Mouse (Mus musculus) limb, embryonic 12.5 days (tissue): Measurements from ENCODE around the gene Zfp513. TPM values are rescaled to one million over a fixed set of nuclear protein-coding genes. Genes with fewer than 3 reads are reported as not detected.

ENCODE experiments used
- ATAC-seq: fragments of 200-750 bp; cut with Nextera tagmentation; 2 replicates; pipeline ENCODE4 v1.8.0; 2017; ENCODE audit warnings: low read depth, moderate TSS enrichment; ENCODE audit not compliant: insufficient number of reproducible peaks, insufficient read depth, low FRiP score, low TSS enrichment
- H3K27ac ChIP-seq: fragments of 300-500 bp; sonication (generic); 2 replicates; pipeline ENCODE4 v1.5.1; 2016; ENCODE audit warnings: mild to moderate bottlenecking, moderate library complexity
- H3K27me3 ChIP-seq: fragments of 300-500 bp; sonication (generic); 2 replicates; pipeline ENCODE4 v1.6.1; 2016; ENCODE audit warnings: mild to moderate bottlenecking, moderate library complexity
- H3K36me3 ChIP-seq: fragments of 300-500 bp; sonication (generic); 2 replicates; pipeline ENCODE4 v1.6.1; 2016; ENCODE audit warnings: mild to moderate bottlenecking, moderate library complexity
- H3K4me1 ChIP-seq: fragments of 300-500 bp; sonication (generic); replicated peaks from 2 replicates; pipeline ENCODE4 v1.6.1; 2016
- H3K4me2 ChIP-seq: fragments of 300-500 bp; sonication (generic); 2 replicates; pipeline ENCODE4 v1.6.1; 2016; ENCODE audit warnings: mild to moderate bottlenecking, moderate library complexity
- H3K4me3 ChIP-seq: fragments of 300-500 bp; sonication (generic); replicated peaks from 2 replicates; pipeline ENCODE4 v1.5.1; 2016; ENCODE audit warnings: mild to moderate bottlenecking
- H3K9ac ChIP-seq: fragments of 300-500 bp; sonication (generic); replicated peaks from 2 replicates; pipeline ENCODE4 v1.6.1; 2016; ENCODE audit warnings: mild to moderate bottlenecking, moderate library complexity
- H3K9me3 ChIP-seq: fragments of 300-500 bp; sonication (generic); 2 replicates; pipeline ENCODE4 v1.6.1; 2016; ENCODE audit warnings: mild to moderate bottlenecking, moderate library complexity
- WGBS: fragments of 180-500 bp; shearing (Covaris S2); methylation state at CpG from one replicate; pipeline ENCODE4 v1.1.7; 2016; 5-methylcytosine and 5-hydroxymethylcytosine counted together
- polyA plus RNA-seq: library from polyadenylated mRNA; unstranded; fragments of >200 nt; fragmentation: Nextera tagmentation; extraction: Ambion mirVana; gene quantifications from 2 replicates; pipeline ENCODE4 v1.2.1, GENCODE M21; 2016

The Zfp513 gene
- polyA plus RNA-seq, 1 experiment from 2014 or later, result 16.7 TPM

DNA sequence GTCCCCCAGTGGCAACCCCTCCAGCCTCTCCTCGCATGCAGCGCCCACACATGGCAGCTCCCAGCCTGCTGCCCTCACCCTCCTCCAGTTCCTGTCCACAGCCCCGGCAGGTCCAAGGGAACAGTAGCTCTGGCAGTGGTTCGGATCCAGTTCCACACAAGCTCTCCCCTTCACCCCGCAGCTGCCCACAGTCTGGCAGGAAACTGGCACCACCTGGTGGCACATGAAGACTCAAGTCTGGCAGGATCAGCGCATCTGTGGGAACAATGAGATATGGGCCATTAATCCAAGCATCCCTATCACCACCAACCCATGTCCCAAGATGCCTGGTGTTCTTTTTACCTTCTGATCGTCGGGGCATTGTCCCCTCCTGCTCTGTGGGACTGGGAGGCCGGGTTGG is 2.2 kb downstream of the Zfp513 start:
- 90% methylated on average over 9 of the region's 9 CpGs for WGBS
- Histone ChIP-seq H3K9me3 (peaks cover 5% of the 10 kb centered on the region), H3K9ac (no peak overlapping the region), H3K4me2 (no peak overlapping the region), H3K4me3 (0 out of 2 replicates have a peak overlapping the region, but pooled peaks have one; percentile 84), H3K27ac (no peak overlapping the region), H3K4me1 (peaks cover 17% of the 10 kb centered on the region), H3K36me3 (peaks cover 83% of the 10 kb centered on the region), H3K27me3 (no peaks in the 10 kb centered on the region)
- ATAC-seq, result no peak

DNA sequence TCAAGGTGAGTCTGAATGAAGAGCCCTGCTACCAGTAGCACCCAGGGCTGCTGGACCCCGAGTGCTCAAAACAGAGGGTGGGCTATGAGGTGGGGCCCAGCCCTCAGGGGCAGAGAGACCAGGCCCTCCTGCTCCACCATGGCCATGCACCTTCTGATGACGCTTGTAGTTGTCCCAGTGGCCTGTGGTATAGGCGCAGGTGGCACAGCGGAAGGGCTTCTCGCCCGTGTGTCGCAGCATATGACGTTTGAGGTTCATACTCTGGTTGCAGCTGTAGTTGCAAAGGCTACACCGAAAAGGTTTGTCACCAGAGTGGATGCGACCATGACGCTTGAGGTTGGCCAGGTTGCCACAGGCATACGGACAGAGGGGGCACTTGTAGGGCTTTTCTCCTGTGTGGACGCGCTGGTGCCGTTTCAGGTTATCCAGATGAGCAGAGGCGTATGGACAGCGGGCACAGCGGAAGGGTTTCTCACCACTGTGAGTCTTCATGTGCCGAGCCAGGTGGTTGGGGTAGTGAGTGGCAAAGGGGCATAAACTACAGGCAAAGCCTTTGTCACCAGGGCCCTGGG is 2.7 kb downstream of the Zfp513 start:
- H3K4me3 ChIP-seq, result 0 out of 2 replicates have a peak overlapping the region, but pooled peaks have one; percentile 84
- no peak for ATAC-seq
- H3K36me3 ChIP-seq, result peaks cover 83% of the 10 kb centered on the region
- H3K9ac ChIP-seq, result no peak overlapping the region
- no peak overlapping the region for H3K27ac ChIP-seq
- H3K4me2 ChIP-seq, result no peak overlapping the region
- WGBS, result 91% methylated on average over 19 of the region's 19 CpGs
- H3K4me1 ChIP-seq, result peaks cover 19% of the 10 kb centered on the region
- peaks cover 5% of the 10 kb centered on the region for H3K9me3 ChIP-seq
- no peaks in the 10 kb centered on the region for H3K27me3 ChIP-seq

DNA sequence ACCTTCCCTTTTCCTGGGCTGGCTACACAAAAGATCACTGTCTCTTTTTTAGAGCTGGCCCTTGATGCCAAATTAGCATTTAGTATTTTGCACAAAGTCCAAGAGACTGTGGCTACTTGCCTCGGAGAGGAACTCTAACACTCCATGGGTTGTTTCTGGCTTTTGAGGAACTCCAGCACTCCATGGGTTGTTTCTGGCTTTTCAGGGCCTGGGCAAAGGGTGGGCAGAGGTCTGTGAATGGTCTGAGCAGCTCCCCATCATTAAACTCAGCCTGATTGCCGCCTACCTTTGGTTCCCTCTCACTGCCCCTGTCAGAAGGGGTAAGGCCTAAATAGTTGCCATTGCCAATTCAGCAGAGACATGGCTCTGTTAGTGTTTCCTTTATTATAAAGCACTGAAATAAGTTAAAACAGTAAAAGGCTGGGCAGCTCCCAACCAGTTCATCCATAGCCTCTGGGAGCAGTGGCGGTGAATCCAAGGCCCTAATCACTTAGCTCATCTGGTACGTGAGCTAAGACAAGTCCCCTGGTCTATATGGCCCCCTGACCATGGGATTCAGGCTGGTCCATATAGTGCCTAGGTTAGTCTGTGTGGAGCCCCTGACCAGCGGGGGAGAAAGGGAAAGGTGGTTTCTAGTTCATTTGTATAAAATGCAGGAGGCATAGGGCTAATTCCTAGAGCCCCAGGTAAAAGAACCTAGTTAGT is 3.3 kb downstream of the Zfp513 start:
- no peak overlapping the region for H3K4me2 ChIP-seq
- no peak overlapping the region for H3K9ac ChIP-seq
- ATAC-seq, result no peak
- H3K27ac ChIP-seq, result no peak overlapping the region
- H3K4me1 ChIP-seq, result peaks cover 26% of the 10 kb centered on the region
- H3K36me3 ChIP-seq, result peaks cover 77% of the 10 kb centered on the region
- WGBS, result 83% methylated on average over 5 of the region's 5 CpGs
- no peak overlapping the region for H3K4me3 ChIP-seq
- no peaks in the 10 kb centered on the region for H3K27me3 ChIP-seq
- H3K9me3 ChIP-seq, result peaks cover 5% of the 10 kb centered on the region

DNA sequence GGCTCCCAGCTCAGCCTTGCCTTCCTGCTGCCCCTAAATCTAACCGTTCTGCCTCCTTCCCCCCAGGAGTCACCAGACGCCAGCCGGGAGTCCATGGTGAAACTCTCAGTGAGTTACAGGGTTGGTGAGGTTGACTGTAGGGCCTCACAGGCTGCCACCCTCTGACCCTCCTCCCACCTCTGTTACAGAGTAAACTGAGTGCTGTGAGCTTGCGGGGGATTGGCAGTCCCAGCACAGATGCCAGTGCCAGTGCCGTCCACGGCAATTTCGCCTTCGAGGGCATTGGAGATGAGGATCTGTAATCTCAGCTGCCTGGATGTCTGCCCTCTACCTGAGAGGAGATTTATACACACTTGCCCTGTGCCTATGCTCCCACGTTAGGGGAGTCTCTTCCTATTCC is 3.9 kb downstream of the Zfp513 start:
- Histone ChIP-seq H3K9me3 (peaks cover 5% of the 10 kb centered on the region), H3K4me1 (peaks cover 26% of the 10 kb centered on the region), H3K4me3 (no peak overlapping the region), H3K27ac (no peak overlapping the region), H3K36me3 (peaks cover 72% of the 10 kb centered on the region), H3K9ac (no peak overlapping the region), H3K4me2 (no peak overlapping the region), H3K27me3 (no peaks in the 10 kb centered on the region)
- 84% methylated on average over 9 of the region's 9 CpGs for WGBS
- ATAC-seq, result no peak

DNA sequence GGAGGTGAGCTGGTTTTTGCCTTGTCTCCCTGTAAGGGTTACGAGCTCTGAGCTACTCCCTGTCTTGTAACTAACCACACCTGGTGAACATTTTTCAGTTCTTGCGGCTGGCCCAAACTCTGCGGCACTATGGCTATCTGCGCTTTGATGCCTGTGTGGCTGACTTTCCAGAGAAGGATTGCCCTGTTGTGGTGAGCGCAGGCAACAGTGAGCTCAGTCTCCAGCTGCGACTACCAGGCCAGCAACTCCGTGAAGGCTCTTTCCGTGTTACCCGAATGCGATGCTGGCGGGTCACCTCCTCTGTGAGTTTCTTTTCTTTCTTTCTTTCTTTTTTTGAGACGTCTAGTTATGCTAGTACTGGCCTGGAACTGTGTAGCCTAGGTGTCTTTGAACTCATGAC is 5.0 kb downstream of the Zfp513 start:
- H3K4me1 ChIP-seq, result peaks cover 23% of the 10 kb centered on the region
- no peak for ATAC-seq
- WGBS, result 91% methylated on average over 12 of the region's 12 CpGs
- H3K36me3 ChIP-seq, result peaks cover 65% of the 10 kb centered on the region
- H3K27ac ChIP-seq, result no peak overlapping the region
- no peak overlapping the region for H3K9ac ChIP-seq
- 0 out of 2 replicates have a peak overlapping the region, but pooled peaks have one; percentile 1 for H3K4me3 ChIP-seq
- no peaks in the 10 kb centered on the region for H3K27me3 ChIP-seq
- H3K9me3 ChIP-seq, result peaks cover 5% of the 10 kb centered on the region
- no peak overlapping the region for H3K4me2 ChIP-seq

DNA sequence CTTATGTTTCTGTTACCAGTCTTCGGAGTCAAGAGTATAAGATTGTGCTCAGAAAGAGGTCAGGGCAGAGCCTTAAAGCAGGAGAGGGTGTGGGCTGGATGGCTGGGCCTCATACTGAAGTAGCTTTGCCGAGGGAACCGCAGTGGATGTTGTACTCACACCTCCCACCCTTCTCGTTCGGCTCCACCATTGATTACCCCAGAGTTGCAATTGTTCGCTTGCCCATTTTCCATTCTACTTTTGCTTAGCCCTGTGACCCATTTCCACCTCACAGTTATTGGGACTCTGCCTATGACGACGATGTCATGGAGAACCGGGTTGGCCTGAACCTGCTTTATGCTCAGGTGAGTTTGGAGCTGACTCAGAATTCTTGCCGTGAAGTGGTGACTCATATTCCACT is 5.9 kb downstream of the Zfp513 start:
- ATAC-seq, result no peak
- Histone ChIP-seq H3K4me2 (no peak overlapping the region), H3K4me1 (peaks cover 29% of the 10 kb centered on the region), H3K27ac (no peak overlapping the region), H3K9ac (no peak overlapping the region), H3K9me3 (peaks cover 5% of the 10 kb centered on the region), H3K4me3 (no peak overlapping the region), H3K27me3 (no peaks in the 10 kb centered on the region), H3K36me3 (peaks cover 68% of the 10 kb centered on the region)
- 92% methylated on average over 10 of the region's 10 CpGs for WGBS

DNA sequence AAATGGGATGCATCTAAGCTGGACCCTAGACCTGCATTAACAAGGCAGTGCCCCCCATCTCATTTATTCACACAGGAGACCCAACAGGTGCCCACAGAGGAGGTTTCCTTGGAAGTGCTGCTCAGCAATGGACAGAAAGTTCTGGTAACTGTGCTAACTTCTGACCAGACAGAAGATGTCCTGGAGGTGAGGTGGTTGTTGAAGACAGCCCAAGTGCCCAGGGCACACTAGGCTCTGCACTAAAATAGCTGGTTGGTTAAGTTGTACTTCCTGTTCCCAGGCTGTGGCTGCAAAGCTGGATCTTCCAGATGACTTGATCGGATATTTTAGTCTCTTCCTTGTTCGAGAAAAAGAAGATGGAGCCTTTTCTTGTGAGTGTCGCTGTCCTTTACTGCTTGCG is 6.4 kb downstream of the Zfp513 start:
- 93% methylated on average over 4 of the region's 4 CpGs for WGBS
- H3K27ac ChIP-seq, result no peak overlapping the region
- H3K4me3 ChIP-seq, result no peak overlapping the region
- no peak overlapping the region for H3K4me2 ChIP-seq
- ATAC-seq, result no peak
- peaks cover 71% of the 10 kb centered on the region for H3K36me3 ChIP-seq
- peaks cover 5% of the 10 kb centered on the region for H3K9me3 ChIP-seq
- peaks cover 24% of the 10 kb centered on the region for H3K4me1 ChIP-seq
- no peak overlapping the region for H3K9ac ChIP-seq
- no peaks in the 10 kb centered on the region for H3K27me3 ChIP-seq

DNA sequence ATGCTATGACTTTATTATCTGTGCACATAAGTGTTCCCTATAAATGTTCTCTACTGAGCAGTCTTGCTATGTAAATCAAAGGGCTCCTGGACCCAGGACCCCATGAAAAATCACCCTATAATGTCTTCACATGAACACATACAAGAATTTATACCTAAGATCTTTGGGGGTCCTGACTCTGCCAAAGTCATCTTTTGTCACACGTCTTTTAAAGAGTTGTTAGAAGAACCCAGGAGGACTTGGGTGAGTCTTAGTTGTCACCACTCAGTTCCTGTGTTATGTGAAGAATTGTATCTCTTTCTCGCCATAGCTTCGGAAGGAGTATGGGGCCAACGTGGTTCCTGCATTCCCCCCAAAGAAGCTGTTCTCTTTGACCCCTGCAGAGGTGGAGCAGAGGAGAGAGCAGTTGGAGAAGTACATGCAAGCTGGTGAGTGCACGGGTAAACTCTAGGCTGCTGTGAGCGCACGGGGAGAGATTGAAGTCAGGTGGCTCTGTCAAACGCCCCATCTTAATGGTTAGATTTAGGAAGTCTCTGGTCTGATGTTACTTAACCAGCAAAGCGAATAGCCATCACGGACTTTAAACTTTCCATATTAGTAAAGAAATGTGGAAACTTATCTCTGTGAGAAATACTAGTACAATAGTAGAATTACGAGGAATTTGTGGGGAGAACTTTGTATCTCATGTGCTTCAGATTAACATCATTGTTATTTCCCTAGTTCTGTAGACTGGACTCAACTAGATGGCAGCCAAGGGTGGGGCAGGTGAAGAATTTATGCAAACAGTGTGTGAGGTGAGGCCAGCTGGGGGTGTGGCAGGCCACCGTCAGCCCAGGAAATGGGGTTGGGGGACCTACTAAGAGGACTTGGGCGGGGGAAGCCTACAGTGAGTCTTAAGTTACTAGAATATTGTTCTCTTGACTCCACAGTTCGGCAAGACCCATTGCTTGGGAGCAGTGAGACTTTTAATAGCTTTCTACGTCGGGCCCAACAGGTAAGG is 7.3 kb downstream of the Zfp513 start:
- Histone ChIP-seq H3K9ac (no peak overlapping the region), H3K27ac (no peak overlapping the region), H3K4me3 (peak overlapping the region; percentile 87), H3K4me1 (peaks cover 19% of the 10 kb centered on the region), H3K36me3 (peaks cover 71% of the 10 kb centered on the region), H3K4me2 (peak overlapping the region; percentile 88), H3K27me3 (no peaks in the 10 kb centered on the region), H3K9me3 (no peaks in the 10 kb centered on the region)
- ATAC-seq, result no peak
- WGBS, result 91% methylated on average over 16 of the region's 16 CpGs

DNA sequence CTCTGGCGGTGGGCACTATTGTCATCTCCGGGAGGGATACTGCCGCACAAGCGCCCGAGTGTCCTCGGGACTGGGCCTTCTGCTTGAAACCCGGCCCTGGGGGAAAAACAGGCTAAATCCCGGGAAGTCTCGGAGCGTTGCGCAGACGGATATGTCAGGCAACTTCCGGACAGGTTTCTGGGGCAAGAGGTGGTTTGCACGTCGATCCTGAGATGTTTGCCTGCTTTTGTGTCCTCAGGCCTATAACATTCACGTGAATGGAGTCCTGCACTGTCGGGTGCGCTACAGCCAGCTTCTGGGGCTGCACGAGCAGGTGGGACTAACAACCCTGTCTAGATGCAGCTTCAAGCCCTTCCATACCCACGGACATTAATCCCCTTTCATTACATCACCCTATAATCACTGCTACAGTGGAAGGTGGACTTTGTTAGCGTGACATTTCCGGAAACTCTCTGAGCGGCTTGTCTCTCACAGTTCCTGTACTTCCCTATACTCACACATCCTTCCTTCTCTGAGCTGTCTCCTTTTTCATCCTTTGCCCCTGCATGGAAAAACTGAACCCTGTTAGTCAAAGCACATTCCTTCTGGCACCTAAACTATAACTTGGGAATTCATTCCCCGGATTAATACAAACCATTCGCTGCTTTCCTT is 8.3 kb downstream of the Zfp513 start:
- H3K9me3 ChIP-seq, result no peaks in the 10 kb centered on the region
- H3K9ac ChIP-seq, result peak overlapping the region; percentile 87
- H3K4me3 ChIP-seq, result peak overlapping the region; percentile 87
- no peak for ATAC-seq
- H3K27ac ChIP-seq, result peak overlapping the region; percentile 86
- 12% methylated on average over 25 of the region's 25 CpGs for WGBS
- no peaks in the 10 kb centered on the region for H3K27me3 ChIP-seq
- H3K4me2 ChIP-seq, result peak overlapping the region; percentile 88
- peaks cover 19% of the 10 kb centered on the region for H3K4me1 ChIP-seq
- H3K36me3 ChIP-seq, result peaks cover 69% of the 10 kb centered on the region

DNA sequence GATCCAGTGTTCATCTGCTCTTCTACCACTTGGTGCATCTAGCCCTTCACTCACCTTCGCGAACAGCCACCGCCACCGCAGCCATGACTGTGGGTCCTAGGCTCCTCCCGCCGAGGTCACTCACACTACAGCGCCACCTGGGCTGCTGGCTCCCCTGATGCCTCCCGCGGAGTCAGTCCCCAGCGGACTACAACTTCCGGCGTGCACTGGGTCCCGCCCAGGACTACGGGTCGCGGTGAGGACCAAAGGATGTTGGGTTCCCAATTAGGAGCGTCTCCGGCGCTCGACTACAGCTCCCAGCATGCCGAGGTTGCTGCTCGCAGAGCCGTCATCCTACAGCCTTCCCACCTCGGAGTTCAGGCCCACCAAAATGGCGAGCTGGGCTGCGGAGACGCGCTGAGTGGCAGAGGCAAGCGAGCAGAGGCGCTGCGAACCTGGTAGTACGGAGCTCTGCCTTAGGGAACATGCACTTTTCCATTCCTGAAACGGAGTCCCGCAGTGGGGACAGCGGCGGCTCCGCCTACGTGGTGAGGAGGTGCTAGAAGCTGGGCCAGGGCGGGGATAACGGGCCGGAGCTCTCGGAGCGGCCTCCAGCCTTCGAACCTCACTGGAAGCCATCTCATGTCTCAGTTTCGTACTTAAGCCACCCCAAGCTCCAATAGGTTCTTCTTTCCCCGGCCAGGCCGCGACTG is 9.0 kb downstream of the Zfp513 start, which contains the start of the genes Snx17 and Eif2b4:
TSS of gene Snx17 (plus strand) at position 289 of the 692 bp plus-strand sequence.
TSS of gene Eif2b4 (minus strand) at position 492 of the 692 bp plus-strand sequence.
- WGBS, result under 1% methylated on average over 48 of the region's 48 CpGs
- peak; percentile 96 for ATAC-seq
- peaks cover 69% of the 10 kb centered on the region for H3K36me3 ChIP-seq

More for the DNA sequence above, 9.0 kb downstream of the Zfp513 start, which contains the start of the genes Snx17 and Eif2b4:
- Histone ChIP-seq H3K27me3 (no peaks in the 10 kb centered on the region), H3K9ac (peak within 1 kb of the TSS; percentile 87), H3K9me3 (no peaks in the 10 kb centered on the region), H3K27ac (peak within 1 kb of the TSS; percentile 86), H3K4me2 (peak within 1 kb of the TSS; percentile 88), H3K4me1 (peaks cover 19% of the 10 kb centered on the region), H3K4me3 (peak within 1 kb of the TSS; percentile 87)
